15 mouse cellular contexts compared by ENCODE assay signal in genomic region chr19:55700214-55700568, GRCm38 (mm10). TPM values are rescaled to one million over a fixed set of nuclear protein-coding genes. Genes with fewer than 3 reads are reported as not detected.
DNase-seq lines count a peak whose midpoint lies in the region; ATAC-seq and TF ChIP-seq lines count a peak whose summit lies in the region.
"Had no signal": no experiment of that assay in that cellular context is flagged by ENCODE, and none has a peak within 500 bp of the region (broad histone marks: within the 10 kb centered on the region; RNA-seq: fewer than 3 reads in every experiment).

No protein-coding gene starts in this region.

- H3K9ac ChIP-seq in heart, embryonic 12.5 days: no peak overlapping the region; the same call in 1 of the 2 replicates
- H3K9ac ChIP-seq in kidney, postnatal 0 days (ENCODE audit: low read depth, low read length): no peak overlapping the region
- no peak overlapping the region for H3K9ac ChIP-seq in intestine, postnatal 0 days (ENCODE audit: low read depth, low read length)
- H3K9ac ChIP-seq: embryonic facial prominence, embryonic 15.5 days; neural tube, embryonic 12.5 days had no signal

- DNase-seq in heart, postnatal 4 days: no peak
- no peak for DNase-seq in kidney, postnatal 0 days (ENCODE audit: low spot score)
- DNase-seq in kidney, adult 11 months: no peak
- DNase-seq in adipocyte (ENCODE audit: low spot score): no peak
- DNase-seq in left cerebral cortex, adult 18-20 months (ENCODE audit: low spot score in 2 of 2): no peak
- DNase-seq: adrenal gland, adult 2 months; cerebellum, adult 2 months; left cerebral cortex, postnatal 4 days; spleen, adult 18-20 months had no signal

- peaks cover 12% of the 10 kb centered on the region; the same call in 1 of the 2 replicates for H3K27me3 ChIP-seq in heart, embryonic 12.5 days (replicated peaks)
- no peaks in the 10 kb centered on the region for H3K27me3 ChIP-seq in kidney, postnatal 0 days (ENCODE audit: insufficient read depth, low read length)
- H3K27me3 ChIP-seq in intestine, postnatal 0 days (replicated peaks; ENCODE audit: control insufficient read depth, insufficient read depth, low read length): no peaks in the 10 kb centered on the region

- no peaks in the 10 kb centered on the region for H3K79me2 ChIP-seq in macrophage (ENCODE audit: inconsistent target)

- peaks cover 13% of the 10 kb centered on the region for H3K4me1 ChIP-seq in heart, embryonic 12.5 days (replicated peaks)
- H3K4me1 ChIP-seq in kidney, postnatal 0 days (replicated peaks; ENCODE audit: insufficient read depth, low read length): peaks cover 8% of the 10 kb centered on the region
- H3K4me1 ChIP-seq in intestine, postnatal 0 days (replicated peaks; ENCODE audit: control insufficient read depth, insufficient read depth, low read length): 0 out of 2 replicates have a peak, but pooled peaks cover 4% of the 10 kb centered on the region
- H3K4me1 ChIP-seq: embryonic facial prominence, embryonic 15.5 days had no signal

- no peaks in the 10 kb centered on the region for H3K9me3 ChIP-seq in heart, embryonic 12.5 days (replicated peaks)
- H3K9me3 ChIP-seq in kidney, postnatal 0 days (replicated peaks; ENCODE audit: low read length): no peaks in the 10 kb centered on the region
- no peaks in the 10 kb centered on the region for H3K9me3 ChIP-seq in intestine, postnatal 0 days (ENCODE audit: control insufficient read depth)
- H3K9me3 ChIP-seq: embryonic facial prominence, embryonic 15.5 days; neural tube, embryonic 12.5 days had no signal

- no peak for TF ChIP-seq CTCF in kidney, postnatal 0 days (IDR thresholded peaks at IDR 0.05; ENCODE audit: low read depth)
- TF ChIP-seq CTCF in intestine, postnatal 0 days (IDR thresholded peaks at IDR 0.05; ENCODE audit: low read depth): no peak

- WGBS in heart, embryonic 12.5 days: 10% methylated on average over 6 of the region's 6 CpGs
- 13% methylated on average over 6 of the region's 6 CpGs for WGBS in kidney, postnatal 0 days
- WGBS in intestine, postnatal 0 days: 12% methylated on average over 6 of the region's 6 CpGs
- 55% methylated on average over 6 of the region's 6 CpGs for WGBS in macrophage (ENCODE audit: missing documents)

- H3K4me3 ChIP-seq in heart, embryonic 12.5 days: no peak overlapping the region
- no peak overlapping the region for H3K4me3 ChIP-seq in kidney, postnatal 0 days (replicated peaks; ENCODE audit: low read depth, low read length)
- H3K4me3 ChIP-seq in intestine, postnatal 0 days (ENCODE audit: low read depth, low read length): no peak overlapping the region
- no peak overlapping the region for H3K4me3 ChIP-seq in macrophage (ENCODE audit: inconsistent target)
- H3K4me3 ChIP-seq: embryonic facial prominence, embryonic 15.5 days; neural tube, embryonic 12.5 days had no signal

- H3K36me3 ChIP-seq in heart, embryonic 12.5 days: no peaks in the 10 kb centered on the region
- no peaks in the 10 kb centered on the region for H3K36me3 ChIP-seq in kidney, postnatal 0 days (ENCODE audit: insufficient read depth, low read length)
- no peaks in the 10 kb centered on the region for H3K36me3 ChIP-seq in intestine, postnatal 0 days (ENCODE audit: control insufficient read depth, insufficient read depth)
- no peaks in the 10 kb centered on the region for H3K36me3 ChIP-seq in macrophage (ENCODE audit: inconsistent target)
- H3K36me3 ChIP-seq: embryonic facial prominence, embryonic 15.5 days; neural tube, embryonic 12.5 days had no signal

- no peak overlapping the region for H3K27ac ChIP-seq in heart, embryonic 12.5 days (ENCODE audit: poor library complexity, severe bottlenecking)
- H3K27ac ChIP-seq in kidney, postnatal 0 days: peak overlapping the region; percentile 81
- H3K27ac ChIP-seq in intestine, postnatal 0 days (ENCODE audit: low read depth, low read length): peak overlapping the region; percentile 68
- peak overlapping the region; percentile 54 for H3K27ac ChIP-seq in macrophage
- H3K27ac ChIP-seq: embryonic facial prominence, embryonic 15.5 days; neural tube, embryonic 12.5 days had no signal

- H3K4me2 ChIP-seq in heart, embryonic 12.5 days: peak overlapping the region; percentile 51
- H3K4me2 ChIP-seq in kidney, postnatal 0 days (ENCODE audit: low read length): peak overlapping the region; percentile 30
- peak overlapping the region; percentile 48 for H3K4me2 ChIP-seq in intestine, postnatal 0 days (replicated peaks; ENCODE audit: low read depth)
- H3K4me2 ChIP-seq: embryonic facial prominence, embryonic 15.5 days; neural tube, embryonic 12.5 days had no signal

- ATAC-seq in heart, embryonic 12.5 days (ENCODE audit: insufficient number of reproducible peaks, low FRiP score): no peak; the same call in 1 of the 2 replicates
- no peak for ATAC-seq in kidney, postnatal 0 days (replicated peaks; ENCODE audit: low FRiP score, low read depth)
- peak; percentile 24; the same call in 1 of the 2 replicates for ATAC-seq in intestine, postnatal 0 days
- ATAC-seq: forebrain, embryonic 14.5 days had no signal

RNA-seq across cellular contexts. Expression of gene Tcf7l2, which starts 41.4 kb away (rescaled TPM):
- polyA plus RNA-seq in heart, embryonic 12.5 days (2016; fragmentation: Nextera tagmentation; extraction: Ambion mirVana): 59.7 and 64.7 TPM in 2 replicates
- 10 to 100 TPM; 24.6 to 28.6 TPM for total RNA-seq in heart, postnatal 4 days (2021)
- polyA plus RNA-seq in kidney, postnatal 0 days (2015; fragmentation: Nextera tagmentation; extraction: Ambion mirVana): 53.4 and 55.1 TPM in 2 replicates
- 32.4 and 37.4 TPM in 2 replicates for polyA plus RNA-seq in intestine, postnatal 0 days (2015; fragmentation: Nextera tagmentation; extraction: Ambion mirVana)
- 100 to 1,000 TPM in 4 of 26 experiments, 10 to 100 TPM in 22; 38.1 to 133 (median 64.8) TPM for total RNA-seq in macrophage (2018; cell fraction: chromatin; rRNA removed)
- total RNA-seq in macrophage (2018; cell fraction: cytosol; rRNA removed): 10 to 100 TPM; 12.8 to 31.4 (median 18.4) TPM
- total RNA-seq in macrophage (2018; cell fraction: nucleus; rRNA removed): 100 to 1,000 TPM in 2 of 26 experiments, 10 to 100 TPM in 24; 35.9 to 103 (median 60.9) TPM
- polyA plus RNA-seq in macrophage (2018): 8.0 to 16.4 TPM (median 16.3 TPM) in 3 replicates
- 1 to 10 TPM; 7.4 to 8.9 TPM for total RNA-seq in left cerebral cortex, adult 18-20 months (2021)
